Mouse (Mus musculus): ENCODE data around the gene Map10.

Gene Map10

GRCm38 (mm10) chr8:125718914-125719313, 49.3 kb downstream of the Map10 start:
- DNase-seq (ENCODE audit: low spot score): no peak

- DNase-seq (ENCODE audit: low spot score): no peak
These were observed 53.1 kb downstream of the Map10 start for GRCm38 (mm10) chr8:125722675-125723074.

Measured in left cerebral cortex, adult 11 months (tissue).